Mouse (Mus musculus): ENCODE measurements around the gene Mab21l3. TPM values are rescaled to one million over a fixed set of nuclear protein-coding genes. Genes with fewer than 3 reads are reported as not detected.

The Mab21l3 gene
- polyA plus RNA-seq, 1 experiment = not detected

GRCm38 (mm10) chr3:101795387-101796039, 53.2 kb downstream of the Mab21l3 start:
- TF ChIP-seq GATA1 (IDR thresholded peaks at IDR 0.05; ENCODE audit: low read length) = no peak

- TF ChIP-seq GATA1 (IDR thresholded peaks at IDR 0.05; ENCODE audit: low read length) = no peak
Measured at GRCm38 (mm10) chr3:101794666-101795065, 54.1 kb downstream of the Mab21l3 start.

GRCm38 (mm10) chr3:101794026-101794425, 54.7 kb downstream of the Mab21l3 start:
- TF ChIP-seq GATA1 (IDR thresholded peaks at IDR 0.05; ENCODE audit: low read length) = no peak

GRCm38 (mm10) chr3:101792191-101792590, 56.6 kb downstream of the Mab21l3 start:
- no peak for TF ChIP-seq GATA1 (IDR thresholded peaks at IDR 0.05; ENCODE audit: low read length)

- no peak for TF ChIP-seq GATA1 (IDR thresholded peaks at IDR 0.05; ENCODE audit: low read length)
Measured at GRCm38 (mm10) chr3:101784768-101785424, 63.9 kb downstream of the Mab21l3 start.

- no peak for TF ChIP-seq GATA1 (IDR thresholded peaks at IDR 0.05; ENCODE audit: low read length)
Measured at GRCm38 (mm10) chr3:101783793-101784192, 65.0 kb downstream of the Mab21l3 start.

GRCm38 (mm10) chr3:101780874-101781483, 67.8 kb downstream of the Mab21l3 start:
- no peak for TF ChIP-seq GATA1 (IDR thresholded peaks at IDR 0.05; ENCODE audit: low read length)

GRCm38 (mm10) chr3:101778896-101779665, 69.7 kb downstream of the Mab21l3 start:
- no peak for TF ChIP-seq GATA1 (IDR thresholded peaks at IDR 0.05; ENCODE audit: low read length)

- no peak for TF ChIP-seq GATA1 (IDR thresholded peaks at IDR 0.05; ENCODE audit: low read length)
Measured at GRCm38 (mm10) chr3:101775732-101776131, 73.0 kb downstream of the Mab21l3 start.

- TF ChIP-seq GATA1 (IDR thresholded peaks at IDR 0.05; ENCODE audit: low read length) = no peak
Measured at GRCm38 (mm10) chr3:101770540-101770939, 78.2 kb downstream of the Mab21l3 start.

- no peak for TF ChIP-seq GATA1 (IDR thresholded peaks at IDR 0.05; ENCODE audit: low read length)
Measured at GRCm38 (mm10) chr3:101763566-101763965, 85.2 kb downstream of the Mab21l3 start.

Other genes with a start within 250 kb of the Mab21l3 start
- 163 and 230 TPM in 2 replicates for gene Atp1a1, start 244.3 kb downstream of the Mab21l3 start, polyA plus RNA-seq (2012)
- 0.03 TPM in 1 of 2 replicates, not detected in the other for gene Slc22a15, start 75.5 kb upstream of the Mab21l3 start, polyA plus RNA-seq (2012)
- not detected in 2 replicates for gene Nhlh2, start 161.1 kb upstream of the Mab21l3 start, polyA plus RNA-seq (2012)
- not detected in 2 replicates for gene Casq2, start 237.5 kb upstream of the Mab21l3 start, polyA plus RNA-seq (2012)

Measured in G1E-ER4 (cell line).